Mouse (Mus musculus) E14TG2a.4 (cell line): Measurements from ENCODE around the gene Cd300lg.

ENCODE experiments used
- H3K27me3 ChIP-seq: 2 replicates; pipeline ENCODE4 v1.6.1; 2014; ENCODE audit warnings: low read length, control low read depth; ENCODE audit not compliant: insufficient read depth
- H3K36me3 ChIP-seq: 2 replicates; pipeline ENCODE4 v1.6.1; 2014; ENCODE audit warnings: low read length, control low read depth; ENCODE audit not compliant: insufficient read depth
- H3K4me1 ChIP-seq: replicated peaks from 2 replicates; pipeline ENCODE4 v1.6.1; 2014; ENCODE audit warnings: low read depth, low read length, control low read depth
- H3K4me3 ChIP-seq: replicated peaks from 2 replicates; pipeline ENCODE4 v1.5.1; 2014; ENCODE audit warnings: mild to moderate bottlenecking, low read length
- H3K9me3 ChIP-seq: 2 replicates; pipeline ENCODE4 v1.6.1; 2014; ENCODE audit warnings: low read length, control low read depth
- CTCF ChIP-seq: conservative IDR thresholded peaks from 2 replicates; pipeline ENCODE4 v1.5.1; 2014; ENCODE audit warnings: low read length
- NANOG ChIP-seq: IDR thresholded peaks from 2 replicates; pipeline ENCODE4 v1.6.1; 2014; ENCODE audit warnings: borderline replicate concordance, low read length, mixed read lengths
- POU5F1 ChIP-seq: IDR thresholded peaks from 2 replicates; pipeline ENCODE4 v1.6.1; 2014; ENCODE audit warnings: low read length, borderline replicate concordance

The Cd300lg gene

DNA sequence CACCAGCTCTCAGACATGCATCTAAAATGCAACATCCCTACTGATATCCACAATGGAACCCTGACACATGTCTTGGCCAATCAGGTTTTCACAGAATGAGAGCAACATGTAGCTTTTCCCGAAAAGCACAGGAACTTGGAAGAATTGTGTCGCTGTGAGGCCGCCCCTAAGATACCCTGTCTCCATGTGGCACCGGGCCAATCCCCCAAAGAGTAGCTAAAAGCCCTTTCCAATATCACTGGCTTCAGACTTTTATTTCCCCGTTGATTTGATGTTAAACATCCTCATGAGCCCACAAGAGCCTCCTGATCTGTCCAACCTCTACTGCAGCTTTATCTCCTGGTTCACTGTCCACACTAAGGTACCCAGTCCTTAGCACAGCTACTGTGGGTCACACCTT is 34.6 kb upstream of the Cd300lg start:
- no peak overlapping the region for H3K4me3 ChIP-seq
- H3K36me3 ChIP-seq, result no peaks in the 10 kb centered on the region
- H3K27me3 ChIP-seq, result no peaks in the 10 kb centered on the region
- TF ChIP-seq NANOG, result no peak
- no peak for TF ChIP-seq POU5F1
- no peak for TF ChIP-seq CTCF
- H3K9me3 ChIP-seq, result no peaks in the 10 kb centered on the region
- H3K4me1 ChIP-seq, result peaks cover 26% of the 10 kb centered on the region

DNA sequence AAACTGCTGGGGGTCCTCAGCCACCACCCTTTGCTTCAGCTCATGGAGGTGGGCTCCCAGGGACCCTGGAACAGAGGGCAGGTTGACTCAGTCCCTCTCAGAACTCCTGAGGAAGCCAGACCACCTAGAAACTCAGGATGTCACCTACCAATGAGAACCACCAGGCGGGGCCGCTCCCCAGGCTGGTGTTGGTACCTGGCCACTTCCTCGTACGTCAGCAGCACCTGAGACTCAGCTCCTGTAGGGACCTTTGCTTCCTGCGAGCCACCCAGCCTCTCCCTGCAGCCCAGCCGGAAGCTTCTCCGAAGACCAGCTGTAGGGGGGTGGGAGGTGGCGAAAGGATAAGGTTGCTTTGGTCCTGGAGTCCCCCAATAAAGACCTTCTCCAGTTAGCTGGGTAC is 32.9 kb upstream of the Cd300lg start:
- H3K4me3 ChIP-seq, result no peak overlapping the region
- TF ChIP-seq NANOG (no peak), CTCF (no peak), POU5F1 (no peak)
- H3K9me3 ChIP-seq, result no peaks in the 10 kb centered on the region
- H3K36me3 ChIP-seq, result no peaks in the 10 kb centered on the region
- H3K4me1 ChIP-seq, result peaks cover 26% of the 10 kb centered on the region
- H3K27me3 ChIP-seq, result no peaks in the 10 kb centered on the region

DNA sequence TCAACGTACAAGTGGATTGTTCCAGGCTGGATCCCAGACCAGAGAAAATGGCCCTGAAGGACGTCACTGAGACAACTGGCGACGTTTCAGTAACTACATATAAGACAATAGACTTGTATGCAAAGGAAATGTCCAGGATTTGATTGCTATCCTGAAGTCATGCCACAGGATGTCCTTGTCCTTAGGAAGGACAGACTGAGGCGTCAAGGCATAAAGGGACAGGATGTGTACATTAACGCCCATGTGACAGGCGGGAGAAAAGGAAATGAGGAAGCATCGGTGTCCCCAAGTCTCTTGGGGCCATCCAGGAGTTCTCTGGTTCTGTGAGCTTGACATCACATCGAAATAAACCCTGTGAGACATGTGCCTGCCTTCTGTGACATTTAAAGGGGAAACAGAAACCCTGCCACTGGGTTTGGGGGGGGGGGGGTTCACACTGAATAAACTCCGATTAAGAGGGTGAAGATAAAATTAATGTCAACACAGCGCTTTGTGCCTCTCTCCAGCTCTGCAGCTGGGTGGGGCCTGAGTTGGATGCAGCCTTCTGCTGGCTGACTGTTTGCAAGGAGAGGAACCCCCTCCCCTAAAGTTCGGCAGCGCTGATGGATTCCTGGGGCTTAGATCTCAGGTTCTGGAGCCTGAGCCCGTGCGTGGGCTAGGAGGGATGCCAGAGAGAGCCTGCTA is 32.2 kb upstream of the Cd300lg start:
- Histone ChIP-seq H3K4me1 (peaks cover 26% of the 10 kb centered on the region), H3K27me3 (no peaks in the 10 kb centered on the region), H3K4me3 (no peak overlapping the region), H3K9me3 (no peaks in the 10 kb centered on the region), H3K36me3 (no peaks in the 10 kb centered on the region)
- no peak for TF ChIP-seq NANOG
- TF ChIP-seq CTCF, result no peak
- no peak for TF ChIP-seq POU5F1

DNA sequence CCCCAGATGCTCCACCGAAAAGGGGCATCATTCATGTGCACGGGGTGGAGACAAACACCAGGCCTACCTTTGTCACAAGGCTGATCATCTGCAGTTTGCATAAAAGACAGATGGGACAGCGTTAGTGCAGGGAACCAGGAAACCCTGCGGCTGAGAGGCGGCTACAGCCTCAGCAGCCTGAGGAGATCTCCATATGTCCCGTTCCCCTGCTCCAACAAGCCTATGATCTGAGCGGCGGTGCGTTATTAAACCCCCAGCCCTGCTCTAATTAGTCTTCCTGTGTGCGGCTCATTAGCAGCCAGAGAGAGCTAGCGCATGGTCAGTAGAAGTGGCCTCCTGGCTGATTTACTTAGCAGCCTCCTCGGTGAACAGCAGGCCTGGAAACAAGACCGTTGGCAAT is 31.2 kb upstream of the Cd300lg start:
- no peak for TF ChIP-seq NANOG
- TF ChIP-seq CTCF, result no peak
- TF ChIP-seq POU5F1, result no peak
- Histone ChIP-seq H3K36me3 (no peaks in the 10 kb centered on the region), H3K4me3 (no peak overlapping the region), H3K4me1 (peaks cover 29% of the 10 kb centered on the region), H3K27me3 (no peaks in the 10 kb centered on the region), H3K9me3 (no peaks in the 10 kb centered on the region)

DNA sequence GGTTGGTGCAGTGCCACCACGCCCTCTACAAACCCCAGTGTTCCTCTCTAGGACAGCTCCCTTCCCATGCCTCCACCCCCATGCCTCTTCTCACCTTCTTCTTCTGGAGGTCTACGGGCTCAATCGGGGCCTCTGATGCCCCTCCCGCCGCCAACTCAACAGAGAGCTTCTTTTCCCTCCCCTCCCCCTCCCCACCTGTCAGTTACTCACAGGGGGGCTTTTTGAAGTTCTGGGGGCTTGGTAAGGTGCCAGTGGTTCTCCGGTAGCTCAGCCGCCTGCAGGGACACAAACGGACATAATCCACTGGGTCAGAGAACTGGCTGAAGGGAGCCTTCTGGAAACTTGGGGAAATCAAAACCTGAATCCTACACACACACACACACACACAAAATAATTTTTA is 29.8 kb upstream of the Cd300lg start:
- H3K27me3 ChIP-seq, result no peaks in the 10 kb centered on the region
- no peak for TF ChIP-seq POU5F1
- TF ChIP-seq NANOG, result no peak
- no peak for TF ChIP-seq CTCF
- H3K4me1 ChIP-seq, result peaks cover 29% of the 10 kb centered on the region
- H3K36me3 ChIP-seq, result no peaks in the 10 kb centered on the region
- H3K4me3 ChIP-seq, result no peak overlapping the region
- no peaks in the 10 kb centered on the region for H3K9me3 ChIP-seq

DNA sequence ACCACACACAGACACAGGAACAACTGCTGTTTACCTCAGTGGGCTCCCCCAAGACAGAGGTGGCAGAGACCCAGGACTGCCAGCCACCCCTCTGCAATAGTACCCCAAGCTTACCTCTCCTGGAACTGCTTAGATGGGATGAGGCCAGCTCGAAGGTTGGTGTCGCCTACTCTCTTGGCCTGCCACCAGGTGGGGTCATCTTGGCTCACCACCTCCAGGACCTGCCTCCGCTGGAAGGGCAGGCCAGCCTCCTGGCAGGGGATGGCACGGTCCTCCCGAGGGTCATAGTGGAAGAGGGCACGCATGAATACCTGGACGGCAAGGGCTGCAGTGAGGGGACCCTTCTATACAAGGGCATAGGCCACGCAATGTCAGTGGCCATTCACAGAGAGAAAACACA is 28.1 kb upstream of the Cd300lg start:
- TF ChIP-seq CTCF (no peak), POU5F1 (no peak), NANOG (no peak)
- Histone ChIP-seq H3K4me3 (no peak overlapping the region), H3K9me3 (no peaks in the 10 kb centered on the region), H3K36me3 (no peaks in the 10 kb centered on the region), H3K4me1 (peaks cover 33% of the 10 kb centered on the region), H3K27me3 (no peaks in the 10 kb centered on the region)

DNA sequence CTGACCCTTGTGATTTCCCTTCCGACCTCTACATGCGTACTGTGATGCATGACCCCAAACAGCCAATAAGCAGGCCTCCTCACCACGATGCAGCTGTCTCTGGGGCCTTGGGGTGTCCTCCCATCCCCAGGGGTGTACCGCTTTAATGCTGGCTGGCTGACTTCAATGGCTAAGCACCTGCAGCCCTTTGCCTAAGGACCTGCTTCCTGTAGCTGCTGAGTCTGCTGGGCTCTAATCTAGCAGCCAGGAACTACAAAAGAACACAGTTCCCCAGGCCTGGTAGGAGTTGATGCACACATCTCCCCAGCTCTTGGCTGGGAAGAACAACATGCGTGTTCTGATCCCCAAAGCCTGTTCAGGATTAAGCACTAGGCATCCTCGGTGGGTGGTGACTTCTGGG is 25.8 kb upstream of the Cd300lg start:
- peaks cover 27% of the 10 kb centered on the region for H3K4me1 ChIP-seq
- 0 out of 2 replicates have a peak, but pooled peaks cover 3% of the 10 kb centered on the region for H3K27me3 ChIP-seq
- no peak for TF ChIP-seq NANOG
- no peak for TF ChIP-seq POU5F1
- no peak for TF ChIP-seq CTCF
- no peaks in the 10 kb centered on the region for H3K9me3 ChIP-seq
- H3K36me3 ChIP-seq, result no peaks in the 10 kb centered on the region
- H3K4me3 ChIP-seq, result no peak overlapping the region

DNA sequence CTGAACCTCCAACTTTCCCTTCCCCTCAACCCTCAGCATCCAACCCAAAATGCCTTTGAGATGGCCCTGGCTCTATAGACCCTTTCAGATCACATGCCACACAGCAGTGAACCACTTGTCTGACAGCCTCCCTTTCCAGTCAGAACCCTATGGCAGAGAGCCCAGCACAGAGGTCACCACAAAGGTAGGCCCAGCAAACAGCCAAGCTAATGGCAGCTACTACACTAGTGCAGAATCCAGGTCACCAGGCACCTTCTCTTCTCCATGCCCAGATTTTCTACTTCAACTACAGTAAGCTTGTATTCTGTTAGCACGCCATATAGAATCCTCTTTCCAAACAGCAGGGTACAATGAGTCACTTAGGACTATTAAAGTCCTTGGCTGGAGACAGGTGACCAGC is 25.2 kb upstream of the Cd300lg start:
- Histone ChIP-seq H3K9me3 (no peaks in the 10 kb centered on the region), H3K27me3 (0 out of 2 replicates have a peak, but pooled peaks cover 5% of the 10 kb centered on the region), H3K36me3 (no peaks in the 10 kb centered on the region), H3K4me1 (peaks cover 27% of the 10 kb centered on the region), H3K4me3 (no peak overlapping the region)
- TF ChIP-seq NANOG (no peak), CTCF (no peak), POU5F1 (no peak)

DNA sequence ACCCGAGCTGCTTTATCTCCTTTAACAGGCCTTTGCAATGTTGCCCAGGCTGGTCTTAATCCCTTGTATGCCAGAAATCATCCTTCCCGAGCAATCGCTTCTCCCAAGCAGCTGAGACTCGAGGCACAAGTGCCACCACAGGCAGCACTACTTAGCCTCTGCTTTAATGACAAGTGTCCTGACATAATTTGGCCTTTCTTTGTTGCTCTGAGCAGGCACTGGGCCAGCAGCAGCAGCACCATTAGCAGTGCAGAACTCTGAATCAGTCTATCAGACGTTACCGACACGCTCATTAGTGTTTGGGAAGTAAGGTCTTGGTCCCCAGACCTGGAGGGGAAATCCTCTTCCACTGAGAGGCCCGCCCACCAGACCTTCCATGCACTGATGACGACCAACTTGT is 21.6 kb upstream of the Cd300lg start:
- TF ChIP-seq NANOG (no peak), CTCF (no peak), POU5F1 (no peak)
- no peaks in the 10 kb centered on the region for H3K36me3 ChIP-seq

More for the DNA sequence above, 21.6 kb upstream of the Cd300lg start:
- peaks cover 46% of the 10 kb centered on the region for H3K4me1 ChIP-seq
- H3K4me3 ChIP-seq, result no peak overlapping the region
- H3K27me3 ChIP-seq, result peaks cover 26% of the 10 kb centered on the region
- no peaks in the 10 kb centered on the region for H3K9me3 ChIP-seq
